Mouse (Mus musculus): ENCODE data around the gene Man1a2.

The Man1a2 gene

GRCm38 (mm10) chr3:100562455-100562854 is 122.8 kb downstream of the Man1a2 start:
- no peak for DNase-seq (ENCODE audit: low spot score)

GRCm38 (mm10) chr3:100561561-100562175 is 123.6 kb downstream of the Man1a2 start:
- DNase-seq (ENCODE audit: low spot score): no peak

GRCm38 (mm10) chr3:100559431-100559830 is 125.9 kb downstream of the Man1a2 start:
- DNase-seq (ENCODE audit: low spot score): no peak

GRCm38 (mm10) chr3:100558211-100558708 is 127.0 kb downstream of the Man1a2 start:
- DNase-seq (ENCODE audit: low spot score): no peak

- DNase-seq (ENCODE audit: low spot score): no peak
Measured at GRCm38 (mm10) chr3:100554843-100555242, 130.5 kb downstream of the Man1a2 start.

GRCm38 (mm10) chr3:100552171-100552570 is 133.1 kb downstream of the Man1a2 start:
- no peak for DNase-seq (ENCODE audit: low spot score)

- DNase-seq (ENCODE audit: low spot score): no peak
Measured at GRCm38 (mm10) chr3:100547913-100548292, 137.4 kb downstream of the Man1a2 start.

GRCm38 (mm10) chr3:100547162-100547912 is 138.0 kb downstream of the Man1a2 start:
- DNase-seq (ENCODE audit: low spot score): no peak

GRCm38 (mm10) chr3:100536686-100537085 is 148.6 kb downstream of the Man1a2 start:
- peak; percentile 37 for DNase-seq (ENCODE audit: low spot score)

- DNase-seq (ENCODE audit: low spot score): peak; percentile 43
Measured at GRCm38 (mm10) chr3:100535902-100536301, 149.4 kb downstream of the Man1a2 start.

GRCm38 (mm10) chr3:100535298-100535697 is 150.0 kb downstream of the Man1a2 start:
- peak; percentile 25 for DNase-seq (ENCODE audit: low spot score)

- DNase-seq (ENCODE audit: low spot score): no peak
Measured at GRCm38 (mm10) chr3:100534394-100534793, 150.9 kb downstream of the Man1a2 start.

- no peak for DNase-seq (ENCODE audit: low spot score)
Measured at GRCm38 (mm10) chr3:100533429-100533828, 151.9 kb downstream of the Man1a2 start.

- no peak for DNase-seq (ENCODE audit: low spot score)
Measured at GRCm38 (mm10) chr3:100530919-100531318, 154.4 kb downstream of the Man1a2 start.

GRCm38 (mm10) chr3:100530244-100530788 is 155.0 kb downstream of the Man1a2 start:
- DNase-seq (ENCODE audit: low spot score): no peak

- no peak for DNase-seq (ENCODE audit: low spot score)
Measured at GRCm38 (mm10) chr3:100522671-100523070, 162.6 kb downstream of the Man1a2 start.

GRCm38 (mm10) chr3:100521626-100522025 is 163.7 kb downstream of the Man1a2 start:
- no peak for DNase-seq (ENCODE audit: low spot score)

GRCm38 (mm10) chr3:100515754-100516141 is 169.6 kb downstream of the Man1a2 start:
- DNase-seq (ENCODE audit: low spot score): no peak

- peak; percentile 43 for DNase-seq (ENCODE audit: low spot score)
Measured at GRCm38 (mm10) chr3:100515093-100515753, 170.1 kb downstream of the Man1a2 start.
